Mouse (Mus musculus): ENCODE measurements around the gene Gkap1. TPM values are rescaled to one million over a fixed set of nuclear protein-coding genes. Genes with fewer than 3 reads are reported as not detected.
A peak's percentile ranks its signal among the peaks of the same experiment; 100 is the strongest.

The Gkap1 gene
- total RNA-seq, 1 experiment from 2014 or later, result 41.8 TPM

GRCm38 (mm10) chr13:58263546-58263945 is 12.0 kb downstream of the Gkap1 start:
- no peak for DNase-seq

GRCm38 (mm10) chr13:58261674-58262073 is 13.8 kb downstream of the Gkap1 start:
- no peak for DNase-seq

- no peak for DNase-seq
Observed at GRCm38 (mm10) chr13:58253268-58253667, 22.2 kb downstream of the Gkap1 start.

- no peak for DNase-seq
Observed at GRCm38 (mm10) chr13:58248957-58249356, 26.5 kb downstream of the Gkap1 start.

- no peak for DNase-seq
Observed at GRCm38 (mm10) chr13:58236536-58236935, 39.0 kb downstream of the Gkap1 start.

GRCm38 (mm10) chr13:58232611-58233010 is 42.9 kb downstream of the Gkap1 start:
- DNase-seq, result peak; percentile 82

GRCm38 (mm10) chr13:58232070-58232469 is 43.4 kb downstream of the Gkap1 start:
- no peak for DNase-seq

- DNase-seq, result no peak
Observed at GRCm38 (mm10) chr13:58228624-58229023, 46.9 kb downstream of the Gkap1 start.

- DNase-seq, result no peak
Observed at GRCm38 (mm10) chr13:58225694-58226093, 49.8 kb downstream of the Gkap1 start.

- no peak for DNase-seq
Observed at GRCm38 (mm10) chr13:58220206-58220605, 55.3 kb downstream of the Gkap1 start.

- DNase-seq, result no peak
Observed at GRCm38 (mm10) chr13:58217536-58217935, 58.0 kb downstream of the Gkap1 start.

- no peak for DNase-seq
Observed at GRCm38 (mm10) chr13:58216395-58216794, 59.1 kb downstream of the Gkap1 start.

- peak; percentile 92 for DNase-seq
Observed at GRCm38 (mm10) chr13:58215592-58216341, 59.7 kb downstream of the Gkap1 start, which contains the start of gene Ubqln1. TSS of gene Ubqln1 (minus strand) at chr13:58215653.

- no peak for DNase-seq
Observed at GRCm38 (mm10) chr13:58215253-58215591, 60.3 kb downstream of the Gkap1 start.

- no peak for DNase-seq
Observed at GRCm38 (mm10) chr13:58214346-58215252, 60.9 kb downstream of the Gkap1 start.

- no peak for DNase-seq
Observed at GRCm38 (mm10) chr13:58213801-58214200, 61.7 kb downstream of the Gkap1 start.

- DNase-seq, result no peak
Observed at GRCm38 (mm10) chr13:58212530-58212929, 63.0 kb downstream of the Gkap1 start.

- DNase-seq, result no peak
Observed at GRCm38 (mm10) chr13:58210441-58210840, 65.1 kb downstream of the Gkap1 start.

- no peak for DNase-seq
Observed at GRCm38 (mm10) chr13:58206084-58206483, 69.4 kb downstream of the Gkap1 start.

GRCm38 (mm10) chr13:58204986-58205385 is 70.5 kb downstream of the Gkap1 start:
- no peak for DNase-seq

- DNase-seq, result no peak
Observed at GRCm38 (mm10) chr13:58204202-58204601, 71.3 kb downstream of the Gkap1 start.

GRCm38 (mm10) chr13:58202903-58203302 is 72.6 kb downstream of the Gkap1 start:
- DNase-seq, result no peak

- DNase-seq, result no peak
Observed at GRCm38 (mm10) chr13:58201908-58202307, 73.6 kb downstream of the Gkap1 start.

Data from adrenal gland, postnatal 14 days (tissue).